In the genomic region with DNA sequence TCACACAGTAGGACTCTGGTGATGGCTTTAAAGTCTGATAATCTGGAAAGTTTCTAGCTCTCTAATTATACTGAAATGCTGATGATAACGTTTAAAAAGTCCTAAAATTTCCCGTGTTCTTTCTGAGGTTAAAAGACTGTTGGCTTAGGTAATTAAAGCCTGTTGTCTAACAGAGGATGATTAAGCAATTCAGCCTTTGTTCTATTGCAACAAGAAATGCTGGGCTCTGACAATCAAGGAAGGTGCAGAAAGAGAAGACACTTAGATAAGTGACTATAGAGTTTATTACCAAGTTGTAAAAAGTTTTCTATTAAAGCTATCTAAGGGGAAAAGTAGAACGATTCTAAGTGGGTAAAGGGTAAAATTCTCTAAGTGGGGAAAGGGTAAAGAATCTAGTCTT, we compare ENCODE assay signal across 19 mouse cellular contexts.
A peak's percentile ranks its signal among the peaks of the same experiment; 100 is the strongest.
DNase-seq lines count a peak whose midpoint lies in the region; ATAC-seq and TF ChIP-seq lines count a peak whose summit lies in the region.
"Had no signal": no experiment of that assay in that cellular context is flagged by ENCODE, and none has a peak within 500 bp of the region (broad histone marks: within the 10 kb centered on the region; RNA-seq: fewer than 3 reads in every experiment).

No protein-coding gene starts in this region.

- H3K27ac ChIP-seq in intestine, embryonic 16.5 days (ENCODE audit: low read length), result no peak overlapping the region
- no peak overlapping the region for H3K27ac ChIP-seq in intestine, postnatal 0 days (ENCODE audit: low read depth, low read length)
- H3K27ac ChIP-seq in liver, adult 2 months (replicated peaks; ENCODE audit: insufficient read depth, low read depth, low read length), result no peak overlapping the region
- H3K27ac ChIP-seq in liver, embryonic 11.5 days (ENCODE audit: low read depth, low read length), result no peak overlapping the region

- no peak overlapping the region for H3K4me3 ChIP-seq in intestine, embryonic 16.5 days (ENCODE audit: low read length)
- H3K4me3 ChIP-seq in intestine, postnatal 0 days (ENCODE audit: low read depth, low read length), result no peak overlapping the region
- H3K4me3 ChIP-seq in liver, adult 2 months (ENCODE audit: insufficient read depth, low read depth, low read length), result no peak overlapping the region
- H3K4me3 ChIP-seq in liver, embryonic 11.5 days (ENCODE audit: low read depth, low read length), result no peak overlapping the region

- WGBS in intestine, embryonic 16.5 days, result 38% methylated on average over 3 of the region's 3 CpGs
- WGBS in intestine, postnatal 0 days, result 26% methylated on average over 3 of the region's 3 CpGs
- WGBS in liver, adult 2 months, result 34% methylated on average over 3 of the region's 3 CpGs
- 50% methylated on average over 3 of the region's 3 CpGs for WGBS in liver, embryonic 11.5 days

- H3K79me2 ChIP-seq in liver, adult 2 months (ENCODE audit: control insufficient read depth, insufficient read depth, low read length), result no peaks in the 10 kb centered on the region

- H3K4me2 ChIP-seq in intestine, embryonic 16.5 days (ENCODE audit: low read depth, low read length), result no peak overlapping the region
- H3K4me2 ChIP-seq in intestine, postnatal 0 days (replicated peaks; ENCODE audit: low read depth), result no peak overlapping the region
- H3K4me2 ChIP-seq in liver, embryonic 11.5 days, result no peak overlapping the region

- no peaks in the 10 kb centered on the region for H3K36me3 ChIP-seq in intestine, embryonic 16.5 days (ENCODE audit: control insufficient read depth, insufficient read depth, low read length)
- no peaks in the 10 kb centered on the region for H3K36me3 ChIP-seq in intestine, postnatal 0 days (ENCODE audit: control insufficient read depth, insufficient read depth)
- H3K36me3 ChIP-seq in liver, adult 2 months (ENCODE audit: control insufficient read depth, insufficient read depth, low read length), result no peaks in the 10 kb centered on the region
- H3K36me3 ChIP-seq in liver, embryonic 11.5 days (ENCODE audit: control insufficient read depth, insufficient read depth, low read length), result no peaks in the 10 kb centered on the region
- H3K36me3 ChIP-seq: G1E had no signal

- H3K9me3 ChIP-seq in intestine, embryonic 16.5 days (ENCODE audit: control insufficient read depth, low read length), result no peaks in the 10 kb centered on the region
- H3K9me3 ChIP-seq in intestine, postnatal 0 days (ENCODE audit: control insufficient read depth), result no peaks in the 10 kb centered on the region
- no peaks in the 10 kb centered on the region for H3K9me3 ChIP-seq in liver, embryonic 11.5 days (ENCODE audit: control insufficient read depth, low read length)
- H3K9me3 ChIP-seq: G1E had no signal

- TF ChIP-seq CTCF in intestine, postnatal 0 days (IDR thresholded peaks at IDR 0.05; ENCODE audit: low read depth), result no peak
- no peak for TF ChIP-seq CTCF in liver, adult 2 months (IDR thresholded peaks at IDR 0.05; ENCODE audit: low read depth, low read length)

- ATAC-seq in intestine, embryonic 16.5 days, result 0 out of 2 replicates have a peak, but pooled peaks have one; percentile 55
- no peak for ATAC-seq in intestine, postnatal 0 days
- no peak for ATAC-seq in liver, embryonic 11.5 days (replicated peaks; ENCODE audit: low FRiP score)
- ATAC-seq: activated CD4-positive, CD25-positive, alpha-beta regulatory T cell, adult 4 months; CD4-positive, CD25-positive, alpha-beta regulatory T cell, adult 4 months; Patski had no signal

- DNase-seq in liver, adult 2 months (ENCODE audit: extremely low read depth, low read depth, low spot score), result peak; percentile 59
- DNase-seq in liver, embryonic 11.5 days (ENCODE audit: low spot score), result no peak
- DNase-seq: adrenal gland, adult 2 months; adrenal gland, adult 8-10 months; adrenal gland, postnatal 10 days; adrenal gland, postnatal 14 days; adrenal gland, postnatal 25 days; adrenal gland, postnatal 36 days; B cell, adult 2 months; cerebellum, adult 11 months; cerebellum, adult 11-12 months; cerebellum, adult 18-20 months had no signal

- no peaks in the 10 kb centered on the region for H3K4me1 ChIP-seq in intestine, embryonic 16.5 days (ENCODE audit: control insufficient read depth, insufficient read depth, low read length)
- H3K4me1 ChIP-seq in intestine, postnatal 0 days (replicated peaks; ENCODE audit: control insufficient read depth, insufficient read depth, low read length), result no peaks in the 10 kb centered on the region
- no peaks in the 10 kb centered on the region for H3K4me1 ChIP-seq in liver, adult 2 months (ENCODE audit: control insufficient read depth, insufficient read depth, low read length)
- H3K4me1 ChIP-seq in liver, embryonic 11.5 days (replicated peaks; ENCODE audit: control insufficient read depth, insufficient read depth, low read length), result no peaks in the 10 kb centered on the region

- no peaks in the 10 kb centered on the region for H3K27me3 ChIP-seq in intestine, embryonic 16.5 days (replicated peaks; ENCODE audit: control insufficient read depth, insufficient read depth, low read length)
- no peaks in the 10 kb centered on the region for H3K27me3 ChIP-seq in intestine, postnatal 0 days (replicated peaks; ENCODE audit: control insufficient read depth, insufficient read depth, low read length)
- no peaks in the 10 kb centered on the region for H3K27me3 ChIP-seq in liver, adult 2 months (ENCODE audit: control insufficient read depth, insufficient read depth, low read length)
- no peaks in the 10 kb centered on the region for H3K27me3 ChIP-seq in liver, embryonic 11.5 days (replicated peaks; ENCODE audit: control insufficient read depth, insufficient read depth, low read length)
- H3K27me3 ChIP-seq: CH12.LX, Patski had no signal

- no peak overlapping the region for H3K9ac ChIP-seq in intestine, embryonic 16.5 days (ENCODE audit: low read depth, low read length)
- no peak overlapping the region for H3K9ac ChIP-seq in intestine, postnatal 0 days (ENCODE audit: low read depth, low read length)
- no peak overlapping the region for H3K9ac ChIP-seq in liver, adult 2 months (ENCODE audit: low read depth, low read length)
- H3K9ac ChIP-seq in liver, embryonic 11.5 days (ENCODE audit: low read depth, low read length), result no peak overlapping the region

- no peak for TF ChIP-seq POLR2A in liver, adult 2 months (IDR thresholded peaks at IDR 0.05; ENCODE audit: extremely low read depth, insufficient read depth, low read length)
